Mouse (Mus musculus) macrophage (primary cell): Measurements from ENCODE around the gene Twnk. TPM values are rescaled to one million over a fixed set of nuclear protein-coding genes. Genes with fewer than 3 reads are reported as not detected.

Source experiments
- H3K27ac ChIP-seq: fragments of 350-480 bp; formaldehyde crosslinking; 2 replicates; pipeline ENCODE4 v1.9.0; 2021
- H3K36me3 ChIP-seq: fragments of 350-480 bp; formaldehyde crosslinking; 2 replicates; pipeline ENCODE4 v1.9.0; 2021; ENCODE audit errors: inconsistent target
- H3K4me3 ChIP-seq: fragments of 350-480 bp; formaldehyde crosslinking; 2 replicates; pipeline ENCODE4 v1.9.0; 2021; ENCODE audit errors: inconsistent target
- H3K79me2 ChIP-seq: fragments of 350-480 bp; formaldehyde crosslinking; 2 replicates; pipeline ENCODE4 v1.9.0; 2021; ENCODE audit errors: inconsistent target
- WGBS: methylation state at CpG from one replicate; pipeline ENCODE4 v1.1.7; 2026; ENCODE audit warnings: inconsistent platforms; ENCODE audit not compliant: missing documents; 5-methylcytosine and 5-hydroxymethylcytosine counted together
- polyA plus RNA-seq: library from polyadenylated mRNA; stranded (reverse); fragments of 250-400 nt; gene quantifications from 3 replicates; pipeline ENCODE4 v1.2.4, GENCODE M21; 2018; ENCODE audit warnings: inconsistent platforms

Twnk gene
- polyA plus RNA-seq, 1 experiment from 2014 or later = 3.0 TPM

- Histone ChIP-seq H3K4me3 (no peak overlapping the region), H3K79me2 (peaks cover 10% of the 10 kb centered on the region; the same call in 1 of the 2 replicates), H3K36me3 (peaks cover 2% of the 10 kb centered on the region; the same call in 1 of the 2 replicates), H3K27ac (no peak overlapping the region)
- WGBS = 68% methylated on average over 15 of the region's 15 CpGs
These were observed 39.8 kb downstream of the Twnk start for GRCm38 (mm10) chr19:45045236-45045635.

GRCm38 (mm10) chr19:45045651-45046050, 40.2 kb downstream of the Twnk start, which contains the start of gene Pdzd7:
Pdzd7 (minus strand) TSS chr19:45045717.
- Histone ChIP-seq H3K27ac (no peak within 1 kb of the TSS), H3K4me3 (peak within 1 kb of the TSS; percentile 67; the same call in 1 of the 2 replicates), H3K79me2 (peaks cover 10% of the 10 kb centered on the region; the same call in 1 of the 2 replicates), H3K36me3 (peaks cover 7% of the 10 kb centered on the region; the same call in 1 of the 2 replicates)
- WGBS = 75% methylated on average over 5 of the region's 5 CpGs

DNA sequence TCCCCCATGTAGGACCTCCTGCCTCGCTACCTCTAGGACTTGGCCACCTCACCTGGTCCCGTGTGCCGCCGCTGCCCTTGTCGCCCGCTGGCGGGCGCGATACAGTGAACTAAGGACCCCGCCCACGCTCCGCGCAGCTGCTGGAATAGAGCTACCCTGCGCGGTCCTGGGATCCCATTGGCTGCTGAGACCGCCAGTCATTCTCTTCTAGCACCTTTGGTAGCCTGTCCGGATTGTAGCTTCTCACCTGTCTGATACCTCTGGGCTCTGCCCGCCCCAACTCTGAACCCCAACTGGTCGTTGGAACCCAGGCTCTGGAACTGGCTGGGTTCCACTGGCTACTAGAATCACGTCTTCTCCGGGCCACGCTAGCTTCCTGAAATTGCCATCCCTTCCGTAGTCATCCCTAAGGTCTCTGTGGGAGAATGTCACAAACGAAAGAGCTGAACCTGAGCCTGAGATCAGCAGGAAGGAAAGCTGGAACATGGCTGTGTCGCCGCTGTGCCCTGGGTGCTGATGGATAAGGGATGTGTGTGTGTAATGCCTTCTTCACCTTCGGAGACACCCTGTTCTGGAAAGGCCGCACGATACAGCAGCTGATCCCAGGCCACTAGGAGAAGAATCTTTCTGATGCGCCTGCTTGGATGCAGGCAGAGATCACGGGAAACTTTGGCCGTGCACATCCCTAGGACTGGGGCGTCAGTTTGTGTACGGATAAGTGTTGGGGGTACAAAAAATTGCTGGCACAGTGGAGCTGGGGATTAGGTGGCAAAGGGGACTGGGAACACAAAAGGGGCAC, 41.3 kb downstream of the Twnk start:
- H3K4me3 ChIP-seq = peak overlapping the region; percentile 67
- H3K79me2 ChIP-seq = peaks cover 10% of the 10 kb centered on the region; the same call in 1 of the 2 replicates
- H3K36me3 ChIP-seq = peaks cover 11% of the 10 kb centered on the region; the same call in 1 of the 2 replicates
- WGBS = 4% methylated on average over 34 of the region's 34 CpGs
- H3K27ac ChIP-seq = peak overlapping the region; percentile 81; the same call in 1 of the 2 replicates

DNA sequence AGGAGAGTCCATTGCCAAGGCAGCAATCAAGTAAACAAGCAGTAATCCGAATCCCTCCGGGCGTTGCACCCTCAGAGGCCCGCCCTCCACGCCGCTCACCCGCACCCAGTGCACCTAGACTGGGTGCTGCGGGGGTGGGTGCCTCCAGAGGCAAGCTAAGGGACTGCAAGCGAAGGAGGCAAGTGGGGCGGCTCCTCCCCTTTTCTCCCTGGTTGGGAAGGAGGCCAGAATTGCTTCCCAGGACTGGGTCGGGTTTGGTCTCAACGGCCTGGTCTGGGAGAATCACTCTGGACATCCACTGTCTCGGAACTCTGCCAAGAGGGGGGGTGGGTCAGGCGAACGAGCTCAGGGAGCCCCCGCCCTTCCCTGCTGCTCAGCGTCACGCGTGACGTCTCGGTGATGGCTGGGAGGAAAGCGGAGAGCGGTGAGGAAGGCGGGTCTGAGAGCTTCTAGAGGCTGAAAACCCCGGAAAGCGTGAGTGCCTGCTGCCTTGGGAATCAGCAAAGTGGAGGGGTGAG, 42.0 kb downstream of the Twnk start, which contains the start of gene Sfxn3:
Gene Sfxn3, plus strand, starts transcription at position 87 of the 518 bp plus-strand sequence.
- Histone ChIP-seq H3K4me3 (peak within 1 kb of the TSS; percentile 67), H3K36me3 (peaks cover 18% of the 10 kb centered on the region; the same call in 1 of the 2 replicates), H3K79me2 (peaks cover 10% of the 10 kb centered on the region; the same call in 1 of the 2 replicates), H3K27ac (peak within 1 kb of the TSS; percentile 81)
- under 1% methylated on average over 26 of the region's 26 CpGs for WGBS

- Histone ChIP-seq H3K79me2 (peaks cover 10% of the 10 kb centered on the region; the same call in 1 of the 2 replicates), H3K27ac (peak overlapping the region; percentile 81), H3K36me3 (peaks cover 24% of the 10 kb centered on the region), H3K4me3 (peak overlapping the region; percentile 67)
- WGBS = 6% methylated on average over 11 of the region's 11 CpGs
These were observed 42.6 kb downstream of the Twnk start for GRCm38 (mm10) chr19:45047935-45048643.

- H3K4me3 ChIP-seq = peak overlapping the region; percentile 67
- peak overlapping the region; percentile 81 for H3K27ac ChIP-seq
- WGBS = 96% methylated on average over 7 of the region's 12 CpGs
- H3K79me2 ChIP-seq = peaks cover 10% of the 10 kb centered on the region; the same call in 1 of the 2 replicates
- H3K36me3 ChIP-seq = peaks cover 31% of the 10 kb centered on the region
These were observed 43.3 kb downstream of the Twnk start for GRCm38 (mm10) chr19:45048644-45049365.

DNA sequence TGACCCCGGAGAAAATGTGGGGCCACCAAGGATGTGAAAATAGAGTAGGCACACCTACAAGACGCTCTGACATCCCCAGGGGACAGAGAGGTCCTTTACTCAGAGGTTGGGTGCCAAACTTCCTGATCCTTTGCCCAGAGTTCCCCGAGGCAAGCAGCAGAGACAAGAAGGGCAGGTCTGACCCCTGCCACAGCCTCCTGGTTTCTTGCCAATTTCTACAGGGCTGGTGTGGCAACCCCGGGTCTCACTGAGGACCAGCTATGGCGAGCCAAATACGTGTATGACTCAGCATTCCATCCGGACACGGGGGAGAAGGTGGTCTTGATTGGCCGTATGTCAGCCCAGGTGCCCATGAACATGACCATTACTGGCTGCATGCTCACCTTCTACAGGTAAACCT, 44.1 kb downstream of the Twnk start:
- Histone ChIP-seq H3K4me3 (no peak overlapping the region), H3K27ac (no peak overlapping the region), H3K36me3 (peaks cover 32% of the 10 kb centered on the region), H3K79me2 (peaks cover 10% of the 10 kb centered on the region; the same call in 1 of the 2 replicates)
- 68% methylated on average over 9 of the region's 9 CpGs for WGBS

- 95% methylated on average over 8 of the region's 8 CpGs for WGBS
- Histone ChIP-seq H3K27ac (no peak overlapping the region), H3K36me3 (peaks cover 32% of the 10 kb centered on the region), H3K79me2 (peaks cover 6% of the 10 kb centered on the region; the same call in 1 of the 2 replicates), H3K4me3 (no peak overlapping the region)
These were observed 48.0 kb downstream of the Twnk start for GRCm38 (mm10) chr19:45053451-45053850.

- Histone ChIP-seq H3K36me3 (peaks cover 32% of the 10 kb centered on the region), H3K4me3 (no peak overlapping the region), H3K79me2 (no peaks in the 10 kb centered on the region), H3K27ac (no peak overlapping the region)
- 63% methylated on average over 6 of the region's 6 CpGs for WGBS
These were observed 49.6 kb downstream of the Twnk start for GRCm38 (mm10) chr19:45054892-45055690.

GRCm38 (mm10) chr19:45056364-45056763, 50.9 kb downstream of the Twnk start:
- Histone ChIP-seq H3K4me3 (no peak overlapping the region), H3K79me2 (no peaks in the 10 kb centered on the region), H3K36me3 (peaks cover 24% of the 10 kb centered on the region), H3K27ac (no peak overlapping the region)
- WGBS = 39% methylated on average over 4 of the region's 4 CpGs

DNA sequence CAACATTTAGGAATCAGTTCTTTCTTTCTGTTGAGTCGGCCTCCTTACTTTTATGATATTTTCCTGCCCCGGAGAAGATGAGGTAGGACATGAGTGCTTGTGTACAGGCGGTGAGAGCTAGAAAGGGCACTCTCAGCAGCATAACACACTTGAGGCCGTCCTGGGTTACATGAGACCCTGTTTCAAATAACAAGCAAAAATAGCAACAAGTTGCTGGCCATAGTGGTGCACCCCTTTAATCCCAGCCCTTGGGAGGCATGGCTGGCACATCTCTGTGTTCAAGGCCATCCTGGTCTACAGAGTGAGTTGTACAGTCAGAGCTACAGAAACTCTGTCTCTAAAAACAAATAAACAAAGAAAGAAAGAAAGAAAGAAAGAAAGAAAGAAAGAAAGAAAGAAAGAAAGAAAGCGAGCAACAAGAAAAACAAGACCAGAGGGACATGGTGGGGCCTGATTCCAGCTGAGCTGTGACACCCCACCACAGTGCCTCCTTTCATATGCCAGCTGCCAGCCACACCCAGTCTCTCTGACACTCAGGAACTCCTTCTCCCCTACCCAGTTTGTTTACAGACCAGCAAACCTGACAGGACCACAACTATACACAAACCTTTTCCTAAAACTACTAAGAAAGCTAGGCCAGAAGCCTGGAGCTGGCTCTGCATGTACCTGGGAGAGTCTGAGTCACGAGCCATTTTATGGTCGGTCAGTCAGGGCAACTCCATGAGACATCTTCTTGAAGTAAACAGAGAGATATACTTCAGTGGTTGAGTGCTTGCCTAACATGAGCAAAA, 51.6 kb downstream of the Twnk start:
- Histone ChIP-seq H3K36me3 (peaks cover 18% of the 10 kb centered on the region), H3K4me3 (peak overlapping the region; percentile 60), H3K79me2 (no peaks in the 10 kb centered on the region), H3K27ac (peak overlapping the region; percentile 92)
- 52% methylated on average over 7 of the region's 7 CpGs for WGBS

- Histone ChIP-seq H3K79me2 (no peaks in the 10 kb centered on the region), H3K27ac (peak overlapping the region; percentile 92), H3K4me3 (peak overlapping the region; percentile 60), H3K36me3 (peaks cover 12% of the 10 kb centered on the region)
- WGBS = 23% methylated on average over 7 of the region's 7 CpGs
These were observed 52.3 kb downstream of the Twnk start for GRCm38 (mm10) chr19:45057724-45058112.
